Mouse (Mus musculus) CD4-positive, CD25-positive, alpha-beta regulatory T cell (primary cell): Measurements from ENCODE around the gene Peli3. TPM values are rescaled to one million over a fixed set of nuclear protein-coding genes. Genes with fewer than 3 reads are reported as not detected.

Source experiments
- polyA plus RNA-seq: library from polyadenylated mRNA; unstranded; fragments of 100-300 nt; shearing (Covaris generic); gene quantifications from one replicate; pipeline ENCODE4 v1.2.1, GENCODE M21; 2017

The Peli3 gene
- polyA plus RNA-seq = 0.56 TPM

GRCm38 (mm10) chr19:4942551-4943252 is at the start of gene Peli3:
Gene Peli3, minus strand, starts transcription at chr19:4943127.

GRCm38 (mm10) chr19:4990256-4990625 is 47.3 kb upstream of the Peli3 start, which contains the start of gene Npas4:
Gene Npas4, minus strand, starts transcription at chr19:4990316.

GRCm38 (mm10) chr19:4961928-4962601 is 19.1 kb upstream of the Peli3 start, which contains the start of gene Mrpl11:
Gene Mrpl11, plus strand, starts transcription at chr19:4962147.

GRCm38 (mm10) chr19:4927904-4928531 is 14.9 kb downstream of the Peli3 start, which contains the start of gene Dpp3:
Gene Dpp3, minus strand, starts transcription at chr19:4928287.

DNA sequence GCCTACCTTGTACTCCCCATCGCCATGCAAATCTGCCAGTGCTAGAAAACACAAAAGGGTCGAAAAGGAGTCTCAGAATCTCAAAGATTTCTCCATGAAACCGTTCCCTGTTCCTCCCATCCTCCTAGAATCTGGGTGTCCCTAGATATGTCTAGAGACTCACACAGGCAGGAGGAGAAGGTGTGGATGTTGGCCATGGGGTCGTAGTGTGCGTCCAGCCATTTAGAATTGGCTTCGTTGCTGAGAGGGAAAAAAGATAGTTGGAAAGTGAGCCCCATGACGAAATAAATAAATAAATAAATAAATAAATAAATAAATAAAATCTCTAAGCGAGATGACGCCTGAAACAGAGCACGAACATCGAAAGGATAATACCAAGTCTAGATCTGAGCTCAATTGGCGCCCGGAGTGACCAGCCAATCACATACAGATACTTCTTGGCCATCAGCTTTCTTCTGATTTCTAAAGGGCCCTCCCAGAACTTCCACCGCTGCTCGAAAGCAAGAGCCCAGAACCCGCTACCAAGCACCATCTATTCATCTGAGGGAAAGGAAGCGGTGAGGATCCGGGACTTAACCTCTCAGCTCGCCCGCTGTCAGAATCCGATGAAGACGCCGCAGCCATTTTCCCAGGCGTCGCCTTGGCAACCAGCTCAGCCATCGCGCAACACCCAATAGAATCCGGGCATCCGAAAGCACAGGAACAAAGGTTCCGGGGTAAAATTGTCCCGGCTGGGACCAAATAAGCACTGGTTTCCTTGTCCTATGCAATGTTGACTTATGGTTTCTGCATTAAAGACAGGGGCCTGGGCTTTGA is 36.7 kb downstream of the Peli3 start, which contains the start of gene Bbs1:
Gene Bbs1 (minus strand): TSS at position 650 of the 816 bp plus-strand sequence.

Other genes starting within 250 kb of the Peli3 start
- gene Gm960, start 244.5 kb downstream of the Peli3 start, polyA plus RNA-seq = 0.34 TPM
- 0.36 TPM for gene Sptbn2, start 232.0 kb downstream of the Peli3 start, polyA plus RNA-seq
- gene Rbm4b, start 186.6 kb downstream of the Peli3 start, polyA plus RNA-seq = 41.6 TPM
- 47.6 TPM for gene Rbm4, start 149.2 kb downstream of the Peli3 start, polyA plus RNA-seq
- 28.3 TPM for gene Gm21992, start 131.5 kb downstream of the Peli3 start, polyA plus RNA-seq
- gene Rbm14, start 131.5 kb downstream of the Peli3 start, polyA plus RNA-seq = 62.4 TPM
- gene Ccs, start 103.8 kb downstream of the Peli3 start, polyA plus RNA-seq = 128 TPM
- 0.14 TPM for gene Ccdc87, start 103.8 kb downstream of the Peli3 start, polyA plus RNA-seq
- 2.9 TPM for gene Ctsf, start 88.0 kb downstream of the Peli3 start, polyA plus RNA-seq
- gene Actn3, start 65.2 kb downstream of the Peli3 start, polyA plus RNA-seq = 0.18 TPM
- 7.5 TPM for gene Zdhhc24, start 64.5 kb downstream of the Peli3 start, polyA plus RNA-seq
- gene Bbs1, start 36.5 kb downstream of the Peli3 start, polyA plus RNA-seq = 0.79 TPM
- 108 TPM for gene Dpp3, start 14.8 kb downstream of the Peli3 start, polyA plus RNA-seq
- gene Mrpl11, start 19.0 kb upstream of the Peli3 start, polyA plus RNA-seq = 74.6 TPM
- gene Npas4, start 47.2 kb upstream of the Peli3 start, polyA plus RNA-seq = 0.71 TPM
- gene Slc29a2, start 80.7 kb upstream of the Peli3 start, polyA plus RNA-seq = 2.2 TPM
- 16.9 TPM for gene B4gat1, start 95.7 kb upstream of the Peli3 start, polyA plus RNA-seq
- gene AC124502.3, start 95.8 kb upstream of the Peli3 start, polyA plus RNA-seq = 1.6 TPM
- 85.3 TPM for gene Brms1, start 98.2 kb upstream of the Peli3 start, polyA plus RNA-seq
- gene Rin1, start 107.4 kb upstream of the Peli3 start, polyA plus RNA-seq = 0.51 TPM
- not detected for gene Cd248, start 125.0 kb upstream of the Peli3 start, polyA plus RNA-seq
- gene Tmem151a, start 142.4 kb upstream of the Peli3 start, polyA plus RNA-seq = not detected
- gene Yif1a, start 145.4 kb upstream of the Peli3 start, polyA plus RNA-seq = 67.0 TPM
- 2.6 TPM for gene Cnih2, start 155.4 kb upstream of the Peli3 start, polyA plus RNA-seq
- gene Rab1b, start 163.9 kb upstream of the Peli3 start, polyA plus RNA-seq = 221 TPM
- 5.5 TPM for gene Klc2, start 175.4 kb upstream of the Peli3 start, polyA plus RNA-seq